Mouse (Mus musculus) heart, postnatal 0 days (tissue): ENCODE measurements around the gene Cdkl1. TPM values are rescaled to one million over a fixed set of nuclear protein-coding genes. Genes with fewer than 3 reads are reported as not detected.
A peak's percentile ranks its signal among the peaks of the same experiment; 100 is the strongest.

Experiments
- ATAC-seq: fragments of 200-750 bp; cut with Nextera tagmentation; 2 replicates; pipeline ENCODE4 v1.8.0; 2017; ENCODE audit warnings: low read depth, moderate number of reproducible peaks, moderate library complexity; ENCODE audit not compliant: insufficient read depth
- DNase-seq: peaks from one replicate; pipeline ENCODE4 v3.0.0-alpha.2; 2016; ENCODE audit warnings: low spot score
- H3K27ac ChIP-seq: fragments of 300-500 bp; sonication (generic); 2 replicates; pipeline ENCODE4 v1.5.1; 2014; ENCODE audit warnings: low read depth, mild to moderate bottlenecking
- H3K27me3 ChIP-seq: fragments of 300-500 bp; sonication (generic); 2 replicates; pipeline ENCODE4 v1.6.1; 2014; ENCODE audit warnings: low read length, mixed read lengths; ENCODE audit not compliant: control insufficient read depth, insufficient read depth
- H3K36me3 ChIP-seq: fragments of 300-500 bp; sonication (generic); replicated peaks from 2 replicates; pipeline ENCODE4 v1.6.1; 2014; ENCODE audit warnings: low read length, mixed read lengths; ENCODE audit not compliant: control insufficient read depth, insufficient read depth
- H3K4me1 ChIP-seq: fragments of 300-500 bp; sonication (generic); 2 replicates; pipeline ENCODE4 v1.6.1; 2014; ENCODE audit warnings: antibody characterized with exemption; ENCODE audit not compliant: control insufficient read depth, insufficient read depth
- H3K4me2 ChIP-seq: fragments of 300-500 bp; sonication (generic); 2 replicates; pipeline ENCODE4 v1.6.1; 2014; ENCODE audit warnings: low read depth, mild to moderate bottlenecking, low read length, moderate library complexity
- H3K4me3 ChIP-seq: fragments of 300-500 bp; sonication (generic); 2 replicates; pipeline ENCODE4 v1.5.1; 2014; ENCODE audit warnings: low read depth, low read length
- H3K9ac ChIP-seq: fragments of 300-500 bp; sonication (generic); replicated peaks from 2 replicates; pipeline ENCODE4 v1.6.1; 2014; ENCODE audit warnings: low read depth, low read length, mixed read lengths
- H3K9me3 ChIP-seq: fragments of 300-500 bp; sonication (generic); replicated peaks from 2 replicates; pipeline ENCODE4 v1.6.1; 2016; ENCODE audit warnings: low read length; ENCODE audit not compliant: control insufficient read depth
- CTCF ChIP-seq: IDR thresholded peaks from 2 replicates; pipeline ENCODE4 v1.5.1; 2016; ENCODE audit warnings: antibody characterized with exemption, control low read depth, low read depth
- EP300 ChIP-seq: IDR thresholded peaks from 2 replicates; pipeline ENCODE4 v1.6.1; 2016; ENCODE audit warnings: antibody characterized with exemption, low read depth
- WGBS: fragments of 180-500 bp; shearing (Covaris S2); extraction: QIAGEN DNeasy Blood & Tissue Kit; methylation state at CpG from one replicate; pipeline ENCODE4 v1.1.7; 2014; 5-methylcytosine and 5-hydroxymethylcytosine counted together
- polyA plus RNA-seq: library from polyadenylated mRNA; unstranded; fragments of >200 nt; fragmentation: Nextera tagmentation; extraction: Ambion mirVana; gene quantifications from 2 replicates; pipeline ENCODE4 v1.2.1, GENCODE M21; 2015
- total RNA-seq: library from RNA; depleted of rRNA; stranded (reverse); fragments of >200 nt; gene quantifications from 2 replicates; pipeline ENCODE4 v1.2.3, GENCODE M21; 2014; ENCODE audit warnings: low replicate concordance

Gene Cdkl1
- total and polyA plus RNA-seq, 2 experiments from 2014 or later: 3.8 to 6.0 TPM

DNA sequence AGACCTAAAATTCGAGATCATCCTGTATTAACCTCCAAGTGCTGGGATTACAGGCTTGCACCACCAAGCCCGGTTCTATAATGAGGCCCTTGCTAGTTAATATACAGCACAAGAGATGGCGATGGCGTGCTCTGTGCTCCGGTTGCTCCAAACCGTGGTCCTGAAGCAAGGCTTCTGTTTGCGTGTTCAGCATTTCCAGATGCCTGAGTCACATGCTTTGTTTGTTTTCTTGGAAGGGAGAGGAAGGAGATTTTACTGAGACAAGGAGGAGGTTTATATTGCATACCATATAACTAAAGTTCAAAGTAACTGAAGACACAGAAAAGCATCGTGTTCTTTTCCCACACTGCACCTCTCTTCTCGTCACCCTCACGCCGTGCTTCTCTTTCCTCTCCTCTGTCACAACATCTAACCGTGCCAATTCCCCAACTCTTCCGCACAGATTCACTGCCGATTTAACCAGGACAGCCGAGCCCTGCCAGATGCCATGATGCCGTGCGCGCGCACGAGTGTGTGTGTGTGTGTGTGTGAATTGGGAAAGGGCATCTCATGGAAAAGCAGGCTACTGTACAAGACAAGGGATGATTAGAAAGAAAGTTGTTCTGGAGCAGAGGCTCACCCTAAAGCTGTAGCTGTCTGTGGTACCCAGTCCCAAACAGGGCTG is 30.2 kb downstream of the Cdkl1 start:
- peak overlapping the region; percentile 5; the same call in 1 of the 2 replicates for H3K27ac ChIP-seq
- no peak overlapping the region for H3K4me2 ChIP-seq
- H3K9me3 ChIP-seq: no peaks in the 10 kb centered on the region
- DNase-seq (no peak), ATAC-seq (no peak)
- peaks cover 21% of the 10 kb centered on the region for H3K4me1 ChIP-seq
- no peak overlapping the region for H3K4me3 ChIP-seq
- H3K36me3 ChIP-seq: no peaks in the 10 kb centered on the region
- WGBS: 82% methylated on average over 20 of the region's 20 CpGs
- H3K9ac ChIP-seq: no peak overlapping the region
- no peaks in the 10 kb centered on the region for H3K27me3 ChIP-seq
- TF ChIP-seq CTCF: no peak
- no peak for TF ChIP-seq EP300

DNA sequence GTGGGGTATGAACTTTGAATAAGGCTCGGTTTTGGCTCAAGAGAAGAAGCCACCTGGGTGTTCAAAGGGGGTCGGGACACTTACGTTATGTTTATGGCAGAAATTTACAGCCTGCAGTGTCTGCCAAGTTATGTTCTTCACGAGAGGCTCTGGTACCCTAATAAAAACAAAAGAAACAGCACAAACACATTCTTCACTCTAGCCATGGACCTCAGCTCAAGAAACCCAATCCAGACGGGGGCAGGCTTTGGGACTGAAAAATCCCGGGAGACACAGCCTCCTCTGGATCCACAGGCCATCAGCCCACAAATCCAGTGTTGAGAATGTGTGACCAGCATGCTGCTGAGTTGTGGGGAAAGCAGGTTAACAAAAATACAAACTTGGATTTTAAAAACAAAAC is 31.1 kb downstream of the Cdkl1 start:
- H3K4me1 ChIP-seq: peaks cover 21% of the 10 kb centered on the region
- H3K4me2 ChIP-seq: no peak overlapping the region
- no peak overlapping the region for H3K9ac ChIP-seq
- TF ChIP-seq EP300: no peak
- no peak for TF ChIP-seq CTCF
- no peak for ATAC-seq
- no peak for DNase-seq
- no peak overlapping the region for H3K4me3 ChIP-seq
- H3K27me3 ChIP-seq: no peaks in the 10 kb centered on the region
- peak overlapping the region; percentile 39; the same call in 1 of the 2 replicates for H3K27ac ChIP-seq
- no peaks in the 10 kb centered on the region for H3K9me3 ChIP-seq
- no peaks in the 10 kb centered on the region for H3K36me3 ChIP-seq
- 59% methylated on average over 6 of the region's 6 CpGs for WGBS

DNA sequence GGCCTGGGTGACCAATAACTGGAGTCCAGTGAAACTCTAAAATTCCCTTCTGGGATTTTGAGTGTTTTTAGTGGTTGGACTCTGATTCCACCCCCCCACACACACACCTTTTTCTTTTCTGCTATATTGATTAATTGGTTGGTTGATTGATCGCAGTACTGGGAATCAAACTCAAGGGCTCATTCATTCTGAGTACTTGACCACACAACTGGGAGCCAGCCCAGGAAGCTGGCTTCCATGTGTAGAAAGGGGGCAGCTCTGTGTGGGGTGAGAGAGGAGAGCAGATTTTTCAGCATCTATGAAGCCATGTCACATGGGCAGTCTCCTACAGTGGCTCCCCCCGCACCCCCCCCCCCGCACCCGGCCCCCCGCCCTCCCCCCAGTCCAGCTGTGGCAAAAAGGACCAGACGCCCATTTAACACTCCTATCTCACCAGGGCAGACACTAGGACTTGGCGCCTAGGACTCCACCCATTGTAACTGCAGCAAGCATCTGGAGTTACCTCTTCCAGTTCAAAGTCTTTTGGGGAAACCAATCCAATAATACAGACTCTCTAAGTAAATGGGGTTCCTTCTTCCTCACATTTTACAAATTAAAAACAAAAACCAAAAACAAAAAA is 31.7 kb downstream of the Cdkl1 start:
- Histone ChIP-seq H3K36me3 (no peaks in the 10 kb centered on the region), H3K27me3 (no peaks in the 10 kb centered on the region), H3K9ac (no peak overlapping the region), H3K4me1 (peaks cover 21% of the 10 kb centered on the region), H3K4me2 (peak overlapping the region; percentile 71), H3K4me3 (peak overlapping the region; percentile 39; the same call in 1 of the 2 replicates), H3K27ac (peak overlapping the region; percentile 96), H3K9me3 (no peaks in the 10 kb centered on the region)
- ATAC-seq (no peak), DNase-seq (no peak)
- 21% methylated on average over 7 of the region's 7 CpGs for WGBS
- TF ChIP-seq CTCF: no peak
- no peak for TF ChIP-seq EP300

- TF ChIP-seq CTCF (no peak), EP300 (no peak)
- H3K4me3 ChIP-seq: peak overlapping the region; percentile 39
- ATAC-seq (peak; percentile 70), DNase-seq (peak; percentile 82)
- H3K36me3 ChIP-seq: no peaks in the 10 kb centered on the region
- H3K4me1 ChIP-seq: peaks cover 21% of the 10 kb centered on the region
- peak overlapping the region; percentile 71 for H3K4me2 ChIP-seq
- H3K9ac ChIP-seq: peak overlapping the region; percentile 44
- H3K9me3 ChIP-seq: no peaks in the 10 kb centered on the region
- H3K27ac ChIP-seq: peak overlapping the region; percentile 96
- H3K27me3 ChIP-seq: no peaks in the 10 kb centered on the region
- under 1% methylated on average over 21 of the region's 22 CpGs for WGBS
Measured at GRCm38 (mm10) chr12:69758221-69759185, 32.6 kb downstream of the Cdkl1 start.

DNA sequence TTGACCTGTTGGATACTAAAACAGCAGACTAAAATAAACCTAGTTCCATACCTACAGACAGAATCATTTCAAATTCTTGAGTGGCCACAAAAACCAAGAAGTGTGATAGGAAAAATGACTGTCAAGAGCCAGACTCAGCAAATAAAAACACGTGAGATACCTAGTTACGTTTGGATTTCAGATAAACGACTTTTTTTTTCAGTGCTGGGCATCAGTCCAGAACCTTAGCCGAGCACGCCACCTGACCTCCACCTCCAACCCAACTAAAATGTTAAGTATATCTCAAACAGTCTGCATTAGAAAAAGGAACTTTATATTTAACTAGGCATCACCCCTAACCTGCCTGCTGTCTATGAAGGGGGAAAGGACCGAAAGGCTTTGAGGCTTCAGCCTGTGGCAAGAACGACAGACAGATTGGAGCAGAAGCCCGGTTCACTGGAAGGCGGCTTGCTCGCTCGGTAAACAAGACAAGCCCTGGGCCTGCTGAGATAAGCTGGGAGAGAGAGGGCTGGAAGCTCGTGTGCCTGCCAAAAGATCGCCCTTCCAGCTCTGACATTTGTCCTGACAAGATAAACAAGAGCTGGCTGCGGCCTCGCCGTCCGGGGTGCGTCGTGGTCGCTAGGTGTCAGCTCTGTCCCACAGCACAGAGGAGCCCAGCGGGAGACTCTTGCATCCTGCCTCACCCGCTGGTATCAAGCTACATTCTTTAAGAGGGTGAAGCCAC is 33.5 kb downstream of the Cdkl1 start:
- Histone ChIP-seq H3K9ac (peak overlapping the region; percentile 44), H3K9me3 (no peaks in the 10 kb centered on the region), H3K27me3 (no peaks in the 10 kb centered on the region), H3K4me2 (peak overlapping the region; percentile 71), H3K4me1 (peaks cover 21% of the 10 kb centered on the region), H3K27ac (peak overlapping the region; percentile 96), H3K36me3 (no peaks in the 10 kb centered on the region), H3K4me3 (peak overlapping the region; percentile 39)
- ATAC-seq (peak; percentile 93), DNase-seq (peak; percentile 92)
- 2% methylated on average over 22 of the region's 22 CpGs for WGBS
- TF ChIP-seq EP300 (no peak; the same call in 1 of the 2 replicates), CTCF (peak; percentile 83)
